Mouse (Mus musculus) thymus, postnatal 10 days (tissue): ENCODE results near the gene Cryga.
"Not testable (repeated sequence)": the region's sequence is repeated elsewhere in the genome, so short reads cannot be mapped to it uniquely, and the experiment has no call there.

Experiments used
- DNase-seq, 2 experiments: peaks; one replicate each; pipeline ENCODE4 v3.0.0; 2021; ENCODE audit warnings: low spot score in 2 of 2

Cryga gene

GRCm38 (mm10) chr1:65091566-65091965, 11.6 kb downstream of the Cryga start:
- DNase-seq = no peak

DNA sequence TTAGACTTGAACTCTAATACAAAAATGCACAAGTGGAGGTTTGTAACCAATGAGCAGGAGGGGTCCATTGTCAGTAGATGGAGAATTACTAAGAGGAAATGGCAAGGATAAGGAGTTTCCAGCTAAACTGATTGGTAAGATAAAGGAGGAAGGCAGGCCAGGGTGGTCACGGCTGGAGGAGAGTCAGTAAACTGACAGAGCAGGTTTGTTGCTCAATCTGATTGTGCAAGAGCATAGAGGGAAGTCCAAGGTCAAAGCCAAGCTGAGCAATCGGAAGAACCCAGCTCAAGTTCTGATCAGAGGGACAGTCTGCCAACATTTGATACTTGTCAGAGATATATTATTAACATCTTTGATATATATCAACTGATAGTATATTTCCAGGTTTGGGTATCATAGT, 12.8 kb downstream of the Cryga start:
- no peak for DNase-seq

GRCm38 (mm10) chr1:65088567-65089356, 14.4 kb downstream of the Cryga start:
- no peak for DNase-seq

DNA sequence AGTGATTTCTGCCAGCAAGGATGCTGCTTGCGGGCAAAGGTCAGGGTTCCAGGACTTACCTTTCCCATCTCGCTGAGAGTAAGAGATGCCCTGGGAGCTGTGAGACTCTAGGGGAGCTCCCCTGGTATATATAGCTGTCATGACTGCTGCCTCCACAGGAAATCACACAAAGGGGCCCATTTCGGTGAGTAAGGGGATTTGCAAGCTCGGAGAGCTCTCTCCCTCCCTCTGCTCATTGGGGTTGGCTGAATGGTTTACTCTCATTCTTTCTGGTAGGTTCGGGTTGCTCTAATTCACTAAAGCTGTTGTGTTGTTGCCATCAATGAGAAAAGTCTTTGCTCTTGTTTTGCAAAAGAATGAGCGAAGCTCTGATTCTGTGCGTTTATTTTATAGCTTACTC, 21.0 kb downstream of the Cryga start, which contains the start of gene Crygb:
Crygb (minus strand) TSS at position 101 of the 400 bp plus-strand sequence.
- DNase-seq = no peak

- DNase-seq = no peak
Measured at GRCm38 (mm10) chr1:65075607-65076006, 27.6 kb downstream of the Cryga start.

GRCm38 (mm10) chr1:65073589-65073988, 29.6 kb downstream of the Cryga start, which contains the start of gene Crygc:
Gene Crygc, minus strand, starts transcription at chr1:65073689.
- no peak for DNase-seq

DNA sequence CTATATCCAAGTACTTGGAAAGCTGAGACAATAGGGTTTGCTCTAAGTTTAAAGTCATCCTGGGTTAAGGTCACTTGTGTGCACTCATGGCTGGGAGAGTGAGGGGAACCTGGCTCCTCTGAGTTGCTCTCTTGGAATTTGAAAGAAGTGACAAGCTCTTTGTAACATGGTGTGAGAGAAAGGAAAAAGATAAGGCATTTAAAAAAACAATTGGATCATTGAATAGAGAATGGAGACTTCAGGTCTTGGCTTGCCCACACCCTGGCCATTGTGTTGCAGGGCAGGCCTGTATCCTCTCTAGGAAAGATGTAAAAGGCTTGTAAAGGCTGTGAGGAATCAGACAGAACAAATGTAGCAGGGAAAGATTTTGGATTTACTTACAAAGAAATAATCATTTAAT, 35.3 kb downstream of the Cryga start:
- no peak for DNase-seq

GRCm38 (mm10) chr1:65064201-65064600, 39.0 kb downstream of the Cryga start:
- DNase-seq = no peak

- no peak for DNase-seq
Measured at GRCm38 (mm10) chr1:65063352-65063751, 39.8 kb downstream of the Cryga start, which contains the start of gene Crygd. Gene Crygd, minus strand, starts transcription at chr1:65063452.

GRCm38 (mm10) chr1:65052140-65052539, 51.0 kb downstream of the Cryga start:
- DNase-seq = no peak

GRCm38 (mm10) chr1:65051696-65052095, 51.5 kb downstream of the Cryga start:
- DNase-seq = no peak

GRCm38 (mm10) chr1:65050952-65051351, 52.2 kb downstream of the Cryga start, which contains the start of gene Cryge:
Gene Cryge, minus strand, starts transcription at chr1:65051149.
- DNase-seq = not testable (repeated sequence)
